Mouse (Mus musculus) stomach, postnatal 0 days (tissue): ENCODE results near the gene Ankrd11.

Source experiments
- CTCF ChIP-seq: IDR thresholded peaks from 2 replicates; pipeline ENCODE4 v1.5.1; 2016; ENCODE audit warnings: antibody characterized with exemption, low read depth, mild to moderate bottlenecking, moderate library complexity
- EP300 ChIP-seq: optimal IDR thresholded peaks from 2 replicates; pipeline ENCODE3; 2016; ENCODE audit warnings: antibody characterized with exemption

GRCm38 (mm10) chr8:122987255-122987654 lies 54.8 kb downstream of the Ankrd11 start:
- TF ChIP-seq CTCF (no peak), EP300 (no peak)
